Mouse (Mus musculus) MEL (cell line): ENCODE data around the gene Epha2. TPM values are rescaled to one million over a fixed set of nuclear protein-coding genes. Genes with fewer than 3 reads are reported as not detected.

Source experiments
- DNase-seq: peaks from one replicate; pipeline ENCODE4 v3.0.0; 2011; ENCODE audit warnings: low read depth, low spot score
- H3K27ac ChIP-seq: 2 replicates; pipeline ENCODE4 v1.5.1; 2012; ENCODE audit warnings: low read depth, mild to moderate bottlenecking, control low read depth, low read length, moderate library complexity; ENCODE audit not compliant: control insufficient read depth
- H3K27me3 ChIP-seq, 2 experiments: fragments of 150-350 bp in 1 of 2; sonication (generic) in 1 of 2; 2 replicates each; pipeline ENCODE4 v1.6.1; 2012; ENCODE audit warnings: low read length in 2 of 2, mild to moderate bottlenecking in 2 of 2, improper control_type of control experiment in 1 of 2, moderate library complexity in 1 of 2; ENCODE audit not compliant: insufficient read depth in 2 of 2, control insufficient read depth in 1 of 2
- H3K36me3 ChIP-seq, 2 experiments: 2 replicates each; pipeline ENCODE4 v1.6.1; 2012 to 2014; ENCODE audit warnings: low read length in 2 of 2, improper control_type of control experiment in 1 of 2, inconsistent platforms in 1 of 2, mild to moderate bottlenecking in 1 of 2; ENCODE audit not compliant: insufficient read depth in 2 of 2, control insufficient read depth in 1 of 2
- H3K4me1 ChIP-seq, 2 experiments: fragments of 150-350 bp in 1 of 2; sonication (generic) in 1 of 2; 2 replicates each; pipeline ENCODE4 v1.6.1; 2012; ENCODE audit warnings: low read length in 2 of 2, improper control_type of control experiment in 1 of 2, mild to moderate bottlenecking in 1 of 2; ENCODE audit not compliant: insufficient read depth in 2 of 2, control insufficient read depth in 1 of 2
- H3K4me3 ChIP-seq, 2 experiments: fragments of 150-350 bp in 1 of 2; sonication (generic) in 1 of 2; 2 replicates each; pipeline ENCODE4 v1.5.1; 2012; ENCODE audit warnings: low read depth in 2 of 2, low read length in 2 of 2, mild to moderate bottlenecking in 2 of 2, moderate library complexity in 2 of 2, control low read depth in 1 of 2, improper control_type of control experiment in 1 of 2; ENCODE audit not compliant: control insufficient read depth in 1 of 2, insufficient read depth in 1 of 2
- H3K79me2 ChIP-seq: 2 replicates; pipeline ENCODE4 v1.6.1; 2012; ENCODE audit warnings: mild to moderate bottlenecking, low read length, moderate library complexity; ENCODE audit not compliant: control insufficient read depth, poor library complexity, insufficient read depth
- H3K9ac ChIP-seq: 2 replicates; pipeline ENCODE4 v1.6.1; 2012; ENCODE audit warnings: low read depth, mild to moderate bottlenecking, control low read depth, low read length, moderate library complexity; ENCODE audit not compliant: control insufficient read depth, poor library complexity, severe bottlenecking
- H3K9me3 ChIP-seq: fragments of 150-350 bp; sonication (generic); replicated peaks from 2 replicates; pipeline ENCODE4 v1.6.1; 2012; ENCODE audit warnings: mild to moderate bottlenecking, low read length, improper control_type of control experiment, moderate library complexity; ENCODE audit not compliant: insufficient read depth
- BHLHE40 ChIP-seq: IDR thresholded peaks from 2 replicates; pipeline ENCODE4 v1.6.1; 2012; ENCODE audit warnings: low read depth, mild to moderate bottlenecking, inconsistent platforms, low read length, improper control_type of control experiment, borderline replicate concordance
- CTCF ChIP-seq, 3 experiments: IDR thresholded peaks in 2 of 3; conservative IDR thresholded peaks in 1 of 3; 2 replicates each; pipeline ENCODE4 v1.5.1; 2011 to 2012; ENCODE audit warnings: low read length in 3 of 3, low read depth in 2 of 3, mild to moderate bottlenecking in 2 of 3, improper control_type of control experiment in 1 of 3, inconsistent platforms in 1 of 3, mixed read lengths in 1 of 3, moderate library complexity in 1 of 3; ENCODE audit not compliant: control insufficient read depth in 1 of 3, insufficient read depth in 1 of 3, poor library complexity in 1 of 3, severe bottlenecking in 1 of 3
- E2F4 ChIP-seq: IDR thresholded peaks from 2 replicates; pipeline ENCODE4 v1.6.1; 2011; ENCODE audit warnings: low read depth, low read length, improper control_type of control experiment, borderline replicate concordance
- ELF1 ChIP-seq: IDR thresholded peaks from 2 replicates; pipeline ENCODE4 v1.6.1; 2014; ENCODE audit warnings: low read depth, mild to moderate bottlenecking, inconsistent platforms, low read length, improper control_type of control experiment, moderate library complexity
- HCFC1 ChIP-seq: IDR thresholded peaks from 2 replicates; pipeline ENCODE4 v1.6.1; 2012; ENCODE audit warnings: low read depth, mild to moderate bottlenecking, inconsistent platforms, low read length, improper control_type of control experiment, moderate library complexity
- JUND ChIP-seq: IDR thresholded peaks from 2 replicates; pipeline ENCODE4 v1.6.1; 2011; ENCODE audit warnings: low read depth, mild to moderate bottlenecking, improper control_type of control experiment, low read length
- MAFK ChIP-seq: IDR thresholded peaks from 2 replicates; pipeline ENCODE4 v1.6.1; 2011; ENCODE audit warnings: low read depth, mild to moderate bottlenecking, low read length, improper control_type of control experiment, borderline replicate concordance
- MAX ChIP-seq: IDR thresholded peaks from 2 replicates; pipeline ENCODE4 v1.6.1; 2011; ENCODE audit warnings: low read length, improper control_type of control experiment
- MAZ ChIP-seq: IDR thresholded peaks from 2 replicates; pipeline ENCODE4 v1.6.1; 2012; ENCODE audit warnings: low read depth, mild to moderate bottlenecking, inconsistent platforms, low read length, improper control_type of control experiment
- MEF2A ChIP-seq: IDR thresholded peaks from 2 replicates; pipeline ENCODE4 v1.6.1; 2014; ENCODE audit warnings: low read depth, mild to moderate bottlenecking, inconsistent platforms, low read length, improper control_type of control experiment; ENCODE audit not compliant: poor library complexity, insufficient replicate concordance, severe bottlenecking; ENCODE audit errors: extremely low read depth
- MYB ChIP-seq: IDR thresholded peaks from 2 replicates; pipeline ENCODE4 v1.6.1; 2011; ENCODE audit warnings: mild to moderate bottlenecking, low read depth, low read length, improper control_type of control experiment
- MYC ChIP-seq: IDR thresholded peaks from 2 replicates; pipeline ENCODE4 v1.6.1; 2011; ENCODE audit warnings: low read depth, mild to moderate bottlenecking, low read length, improper control_type of control experiment, moderate library complexity
- POLR2A ChIP-seq, 2 experiments: IDR thresholded peaks; 2 replicates each; pipeline ENCODE4 v1.6.1; 2011 to 2012; ENCODE audit warnings: low read length in 2 of 2, mild to moderate bottlenecking in 2 of 2, control low read depth in 1 of 2, improper control_type of control experiment in 1 of 2, low read depth in 1 of 2, moderate library complexity in 1 of 2; ENCODE audit not compliant: control insufficient read depth in 1 of 2, insufficient read depth in 1 of 2, poor library complexity in 1 of 2
- POLR2AphosphoS2 ChIP-seq: IDR thresholded peaks from 2 replicates; pipeline ENCODE4 v1.6.1; 2011; ENCODE audit warnings: low read length, improper control_type of control experiment
- POLR2AphosphoS5 ChIP-seq: IDR thresholded peaks from 2 replicates; pipeline ENCODE4 v1.6.1; 2012; ENCODE audit warnings: low read depth, borderline replicate concordance, mild to moderate bottlenecking, inconsistent platforms, low read length, moderate library complexity, mixed read lengths
- RAD21 ChIP-seq: IDR thresholded peaks from 2 replicates; pipeline ENCODE4 v1.6.1; 2011; ENCODE audit warnings: mild to moderate bottlenecking, low read depth, low read length, improper control_type of control experiment
- SMC3 ChIP-seq: IDR thresholded peaks from 2 replicates; pipeline ENCODE4 v1.6.1; 2011; ENCODE audit warnings: low read depth, low read length, improper control_type of control experiment
- TAL1 ChIP-seq: IDR thresholded peaks from 2 replicates; pipeline ENCODE4 v1.6.1; 2012; ENCODE audit warnings: mild to moderate bottlenecking, inconsistent platforms, low read length, moderate library complexity, mixed read lengths
- TBP ChIP-seq: IDR thresholded peaks from 2 replicates; pipeline ENCODE4 v1.8.0; 2011; ENCODE audit warnings: low read depth, low read length, improper control_type of control experiment
- UBTF ChIP-seq: IDR thresholded peaks from 2 replicates; pipeline ENCODE4 v1.6.1; 2012; ENCODE audit warnings: low read depth, mild to moderate bottlenecking, inconsistent platforms, low read length, improper control_type of control experiment, moderate library complexity, borderline replicate concordance; ENCODE audit not compliant: insufficient read depth
- USF1 ChIP-seq: IDR thresholded peaks from 2 replicates; pipeline ENCODE4 v1.6.1; 2014; ENCODE audit warnings: low read depth, mild to moderate bottlenecking, inconsistent platforms, low read length, improper control_type of control experiment, moderate library complexity
- USF2 ChIP-seq, 2 experiments: IDR thresholded peaks; 2 replicates each; pipeline ENCODE4 v1.6.1; 2011 to 2012; ENCODE audit warnings: improper control_type of control experiment in 2 of 2, low read length in 2 of 2, borderline replicate concordance in 1 of 2, inconsistent platforms in 1 of 2, low read depth in 1 of 2, mild to moderate bottlenecking in 1 of 2; ENCODE audit not compliant: insufficient read depth in 1 of 2
- ZC3H11A ChIP-seq: IDR thresholded peaks from 2 replicates; pipeline ENCODE4 v1.6.1; 2012; ENCODE audit warnings: low read depth, mild to moderate bottlenecking, inconsistent platforms, low read length, improper control_type of control experiment
- polyA plus RNA-seq, 2 experiments: library from polyadenylated mRNA; stranded (reverse) in 1 of 2; unstranded in 1 of 2; fragments of >175 nt in 1 of 2; fragments of >200 nt in 1 of 2; gene quantifications; 2 replicates each; pipeline versions ENCODE4 v1.2.1 to v1.2.4; 2012; ENCODE audit warnings: low replicate concordance in 2 of 2, low read depth in 1 of 2; ENCODE audit not compliant: insufficient read length in 2 of 2, insufficient read depth in 1 of 2, missing spikeins in 1 of 2
- total RNA-seq: library from RNA; depleted of rRNA; stranded (reverse); fragments of 300-350 nt; gene quantifications from 2 replicates; pipeline ENCODE4 v1.2.3, GENCODE M21; 2012

The Epha2 gene
- total and polyA plus RNA-seq, 3 experiments = 2.3 to 5.9 TPM; not detected in 1

GRCm38 (mm10) chr4:141347365-141347797 lies 46.3 kb downstream of the Epha2 start:
- no peaks in the 10 kb centered on the region for H3K27me3 ChIP-seq
- TF ChIP-seq JUND (no peak), MAFK (no peak), TBP (no peak), MYC (no peak), SMC3 (no peak), USF2 (IDR thresholded peaks at IDR 0.05; ENCODE audit: borderline replicate concordance in 1 of 2, insufficient read depth in 1 of 2, low read depth in 1 of 2, low read length in 2 of 2) (no peak), HCFC1 (no peak), ELF1 (no peak), POLR2AphosphoS2 (no peak), USF1 (no peak), ZC3H11A (no peak), MAZ (no peak), POLR2AphosphoS5 (no peak), BHLHE40 (no peak), MEF2A (no peak), RAD21 (no peak), POLR2A (IDR thresholded peaks at IDR 0.05; ENCODE audit: control insufficient read depth in 1 of 2, insufficient read depth in 1 of 2, low read depth in 1 of 2, low read length in 2 of 2, poor library complexity in 1 of 2) (no peak)
- TF ChIP-seq, all 39 proteins: peak for 0

GRCm38 (mm10) chr4:141348616-141349015 lies 47.6 kb downstream of the Epha2 start:
- H3K9ac ChIP-seq = no peak overlapping the region
- no peaks in the 10 kb centered on the region for H3K79me2 ChIP-seq
- no peaks in the 10 kb centered on the region for H3K27me3 ChIP-seq
- H3K4me3 ChIP-seq = no peak overlapping the region
- no peaks in the 10 kb centered on the region for H3K36me3 ChIP-seq
- TF ChIP-seq POLR2A (IDR thresholded peaks at IDR 0.05; ENCODE audit: control insufficient read depth in 1 of 2, insufficient read depth in 1 of 2, low read depth in 1 of 2, low read length in 2 of 2, poor library complexity in 1 of 2) (no peak), TAL1 (no peak), MAX (no peak), MYC (no peak), POLR2AphosphoS5 (no peak), MYB (no peak), POLR2AphosphoS2 (no peak), UBTF (no peak), BHLHE40 (no peak), MAZ (no peak), E2F4 (no peak), ZC3H11A (no peak), CTCF (IDR thresholded peaks at IDR 0.05 in 2 of 3, conservative IDR thresholded peaks at IDR 0.05 in 1 of 3; ENCODE audit: control insufficient read depth in 1 of 3, insufficient read depth in 1 of 3, low read depth in 2 of 3, low read length in 3 of 3, poor library complexity in 1 of 3, severe bottlenecking in 1 of 3) (no peak), ELF1 (no peak)
- TF ChIP-seq, all 39 proteins: peak for 0
- no peak overlapping the region for H3K27ac ChIP-seq
- DNase-seq = no peak
- no peaks in the 10 kb centered on the region for H3K4me1 ChIP-seq
- H3K9me3 ChIP-seq = no peaks in the 10 kb centered on the region

More at GRCm38 (mm10) chr4:141347365-141347797, 46.3 kb downstream of the Epha2 start:
- Histone ChIP-seq H3K27ac (no peak overlapping the region), H3K79me2 (no peaks in the 10 kb centered on the region), H3K4me3 (no peak overlapping the region), H3K4me1 (no peaks in the 10 kb centered on the region), H3K9ac (no peak overlapping the region), H3K36me3 (no peaks in the 10 kb centered on the region), H3K9me3 (no peaks in the 10 kb centered on the region)
- no peak for DNase-seq
